Mouse (Mus musculus): Measurements from ENCODE around the gene Gm37240.

Gm37240 gene

GRCm38 (mm10) chr3:85398483-85398835 lies 488.9 kb downstream of the Gm37240 start:
- DNase-seq (ENCODE audit: low spot score in 2 of 2), result no peak

- DNase-seq (ENCODE audit: low spot score in 2 of 2), result no peak
Measured at GRCm38 (mm10) chr3:85397816-85398482, 489.4 kb downstream of the Gm37240 start.

- DNase-seq (ENCODE audit: low spot score in 2 of 2), result no peak
Measured at GRCm38 (mm10) chr3:85393395-85393794, 493.9 kb downstream of the Gm37240 start.

- no peak for DNase-seq (ENCODE audit: low spot score in 2 of 2)
Measured at GRCm38 (mm10) chr3:85391756-85392155, 495.6 kb downstream of the Gm37240 start.

GRCm38 (mm10) chr3:85391111-85391510 lies 496.2 kb downstream of the Gm37240 start:
- no peak for DNase-seq (ENCODE audit: low spot score in 2 of 2)

- no peak for DNase-seq (ENCODE audit: low spot score in 2 of 2)
Measured at GRCm38 (mm10) chr3:85385371-85385770, 501.9 kb downstream of the Gm37240 start.

- no peak for DNase-seq (ENCODE audit: low spot score in 2 of 2)
Measured at GRCm38 (mm10) chr3:85383330-85383729, 504.0 kb downstream of the Gm37240 start.

GRCm38 (mm10) chr3:85378703-85379395 lies 508.5 kb downstream of the Gm37240 start:
- no peak for DNase-seq (ENCODE audit: low spot score in 2 of 2)

- DNase-seq (ENCODE audit: low spot score in 2 of 2), result peak; percentile 35 to 49
Measured at GRCm38 (mm10) chr3:85377946-85378702, 509.2 kb downstream of the Gm37240 start.

- no peak for DNase-seq (ENCODE audit: low spot score in 2 of 2)
Measured at GRCm38 (mm10) chr3:85377505-85377904, 509.8 kb downstream of the Gm37240 start.

- DNase-seq (ENCODE audit: low spot score in 2 of 2), result no peak
Measured at GRCm38 (mm10) chr3:85376541-85376940, 510.8 kb downstream of the Gm37240 start.

GRCm38 (mm10) chr3:85373039-85373438 lies 514.3 kb downstream of the Gm37240 start:
- no peak for DNase-seq (ENCODE audit: low spot score in 2 of 2)

- no peak for DNase-seq (ENCODE audit: low spot score in 2 of 2)
Measured at GRCm38 (mm10) chr3:85369847-85370246, 517.5 kb downstream of the Gm37240 start.

- peak in 1 of 2 experiments; percentile 35 for DNase-seq (ENCODE audit: low spot score in 2 of 2)
Measured at GRCm38 (mm10) chr3:85369157-85369556, 518.2 kb downstream of the Gm37240 start.

GRCm38 (mm10) chr3:85368354-85369120 lies 518.8 kb downstream of the Gm37240 start:
- DNase-seq (ENCODE audit: low spot score in 2 of 2), result no peak

GRCm38 (mm10) chr3:85364591-85365343 lies 522.6 kb downstream of the Gm37240 start:
- no peak for DNase-seq (ENCODE audit: low spot score in 2 of 2)

- peak; percentile 13 to 44 for DNase-seq (ENCODE audit: low spot score in 2 of 2)
Measured at GRCm38 (mm10) chr3:85362883-85363282, 524.4 kb downstream of the Gm37240 start.

GRCm38 (mm10) chr3:85356373-85356772 lies 530.9 kb downstream of the Gm37240 start:
- DNase-seq (ENCODE audit: low spot score in 2 of 2), result no peak

- no peak for DNase-seq (ENCODE audit: low spot score in 2 of 2)
Measured at GRCm38 (mm10) chr3:85348021-85348420, 539.3 kb downstream of the Gm37240 start.

- no peak for DNase-seq (ENCODE audit: low spot score in 2 of 2)
Measured at GRCm38 (mm10) chr3:85341103-85341860, 546.0 kb downstream of the Gm37240 start.

Measured in heart, adult 9 months (tissue).